Mouse (Mus musculus): ENCODE measurements around the gene Kif4.
A peak's percentile ranks its signal among the peaks of the same experiment; 100 is the strongest.

DNA sequence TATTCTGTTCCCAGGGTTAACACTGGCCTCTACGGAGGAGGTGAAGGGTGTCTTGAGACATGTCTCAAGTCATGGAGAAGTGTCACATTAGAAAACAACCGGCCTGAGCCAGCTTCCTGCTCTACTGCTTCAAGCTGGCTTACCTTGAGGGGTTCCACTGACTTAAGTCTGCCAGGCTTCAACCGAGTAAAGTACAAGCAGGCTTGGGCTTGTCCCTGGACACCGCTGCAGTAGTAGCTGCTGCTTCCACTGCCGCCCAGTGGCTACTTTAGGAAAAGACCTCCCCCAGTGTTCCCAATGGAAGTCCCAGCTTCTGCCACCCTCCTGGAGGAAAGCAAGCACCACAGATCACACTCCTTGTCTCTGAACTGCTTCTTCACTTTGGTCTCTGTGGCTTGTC lies 28.1 kb upstream of the Kif4 start:
- TF ChIP-seq EP300 (IDR thresholded peaks at IDR 0.05) (no peak), CTCF (IDR thresholded peaks at IDR 0.05) (peak; percentile 70)
